Mouse (Mus musculus) adrenal gland, postnatal 14 days (tissue): ENCODE results near the gene Rhbdl1. TPM values are rescaled to one million over a fixed set of nuclear protein-coding genes. Genes with fewer than 3 reads are reported as not detected.

ENCODE experiments used
- DNase-seq: peaks from one replicate; pipeline ENCODE4 v3.0.0; 2021; ENCODE audit warnings: mixed read lengths
- microRNA-seq, 2 experiments: library from miRNA; unstranded; fragments of <30 nt; microRNA quantifications; one replicate each; pipeline ENCODE4 v1.2.0; 2021
- total RNA-seq: library from RNA; stranded (reverse); gene quantifications from 2 replicates; pipeline ENCODE4 v1.2.3, GENCODE M21; 2021

Gene Rhbdl1
- total RNA-seq, 1 experiment from 2014 or later, result 12.9 TPM

DNA sequence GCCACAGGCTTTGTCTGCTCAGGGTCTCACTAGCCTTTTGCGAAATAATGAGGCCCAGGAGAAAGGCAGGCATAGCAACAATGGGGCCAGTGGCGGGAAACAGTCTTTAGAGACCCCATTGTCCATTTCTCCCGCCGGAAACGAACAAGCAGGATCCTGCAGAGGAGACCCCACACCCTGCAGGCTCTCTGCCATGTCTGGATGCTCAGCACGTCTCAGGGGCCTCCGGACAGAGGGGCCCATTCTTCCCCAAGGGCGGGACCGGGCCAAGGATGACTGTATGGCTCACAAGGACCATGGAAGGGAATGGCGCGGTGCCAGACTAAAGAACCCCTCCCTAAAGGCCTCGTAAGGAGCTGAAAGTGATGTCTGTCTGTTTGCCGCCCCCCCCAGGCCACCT is 42.9 kb downstream of the Rhbdl1 start:
- DNase-seq, result no peak

DNA sequence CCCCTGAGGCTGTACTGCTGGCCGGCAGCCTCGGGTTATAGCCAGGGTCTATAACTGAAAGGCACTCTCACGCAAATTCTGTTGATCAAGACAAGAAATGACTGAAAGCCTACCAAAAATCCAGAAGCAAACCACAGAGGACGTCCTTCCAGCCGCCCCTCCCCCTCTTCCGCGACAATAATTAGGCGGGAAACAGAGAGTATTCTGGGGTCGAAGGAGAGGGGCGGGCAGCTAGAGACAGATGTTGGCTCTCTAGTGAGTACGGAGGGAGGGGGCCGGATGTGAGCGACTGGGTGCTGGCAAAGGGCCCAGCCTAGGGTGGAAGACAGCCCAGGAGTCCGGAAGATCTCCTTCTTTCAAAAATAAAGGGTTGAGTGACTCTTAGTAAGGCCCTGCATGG is 44.5 kb downstream of the Rhbdl1 start, which contains the start of gene Fam173a:
Gene Fam173a, minus strand, starts transcription at position 287 of the 400 bp plus-strand sequence.
- DNase-seq, result peak; percentile 91

DNA sequence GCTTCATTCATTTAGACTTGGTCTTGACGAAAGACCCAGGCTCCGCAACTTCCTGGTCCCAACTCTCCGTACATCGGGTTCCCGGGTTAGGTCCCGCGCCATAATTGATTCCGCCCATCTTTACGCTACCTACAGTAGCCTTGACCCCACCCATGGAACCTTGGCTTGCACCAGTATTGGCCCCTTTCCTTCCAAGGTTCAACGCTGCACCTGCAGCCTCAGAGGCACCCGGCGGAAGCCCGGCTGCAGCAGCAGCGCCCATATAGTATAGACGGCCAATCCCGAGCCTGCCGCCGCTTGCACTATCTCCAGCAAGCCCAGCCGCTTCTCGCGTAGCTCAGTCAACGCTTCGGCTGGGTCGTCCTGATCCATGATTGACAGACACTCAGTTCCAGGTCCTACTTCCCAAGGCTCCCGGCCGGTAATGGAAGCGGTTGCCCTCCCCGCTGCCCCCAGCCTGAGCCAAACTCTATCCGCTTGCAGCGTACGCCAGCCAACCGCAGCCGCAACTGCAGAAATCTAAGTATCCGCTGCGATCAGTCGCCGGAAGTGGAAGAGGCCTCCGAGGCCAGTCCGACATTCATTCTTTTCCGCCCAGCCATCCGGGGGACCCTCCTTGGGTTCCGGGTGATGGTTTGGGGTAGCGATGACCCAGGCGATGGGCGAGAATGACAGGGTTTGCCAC is 45.1 kb downstream of the Rhbdl1 start:
- DNase-seq, result peak; percentile 93

GRCm38 (mm10) chr17:25791320-25791842 is 45.7 kb downstream of the Rhbdl1 start:
- DNase-seq, result no peak

DNA sequence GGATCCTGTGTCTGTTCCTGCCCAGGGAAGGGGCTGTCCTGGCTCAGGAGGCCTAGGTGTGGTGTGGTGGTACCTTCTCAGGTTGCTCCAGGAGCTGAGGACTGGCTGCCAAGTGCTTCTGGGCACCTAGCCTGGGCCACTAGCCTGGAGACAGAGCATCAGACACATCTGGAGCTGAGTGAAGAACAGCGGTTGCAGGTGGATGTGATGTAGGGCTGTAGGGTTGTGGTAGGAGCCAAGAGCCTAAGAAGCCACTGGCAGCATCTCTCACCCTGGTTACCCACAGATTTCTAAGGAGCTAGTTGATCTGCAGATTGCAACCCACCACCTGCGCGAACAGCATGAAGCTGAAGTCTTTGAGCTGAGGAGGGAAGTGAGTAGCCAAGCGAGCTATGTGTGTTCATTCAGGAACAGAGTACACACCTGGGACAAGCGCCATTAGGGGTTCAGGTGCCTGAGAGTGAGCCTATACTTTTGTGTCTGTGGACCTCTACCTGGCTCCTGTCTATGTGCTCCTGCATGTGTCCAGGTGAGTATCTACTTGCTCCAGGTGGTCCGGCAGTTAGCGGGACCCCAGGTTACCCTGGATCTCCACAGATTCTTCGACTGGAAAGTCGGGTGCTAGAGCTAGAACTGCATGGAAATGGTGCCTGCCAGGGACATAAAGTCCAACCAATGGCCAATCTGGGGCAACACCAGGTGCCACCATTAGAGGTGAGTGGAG is 50.2 kb downstream of the Rhbdl1 start:
- DNase-seq, result no peak

- no peak for DNase-seq
These were observed 50.8 kb downstream of the Rhbdl1 start, which contains the start of gene Ccdc78 for GRCm38 (mm10) chr17:25786280-25786679. TSS of gene Ccdc78 (plus strand) at chr17:25786580.

DNA sequence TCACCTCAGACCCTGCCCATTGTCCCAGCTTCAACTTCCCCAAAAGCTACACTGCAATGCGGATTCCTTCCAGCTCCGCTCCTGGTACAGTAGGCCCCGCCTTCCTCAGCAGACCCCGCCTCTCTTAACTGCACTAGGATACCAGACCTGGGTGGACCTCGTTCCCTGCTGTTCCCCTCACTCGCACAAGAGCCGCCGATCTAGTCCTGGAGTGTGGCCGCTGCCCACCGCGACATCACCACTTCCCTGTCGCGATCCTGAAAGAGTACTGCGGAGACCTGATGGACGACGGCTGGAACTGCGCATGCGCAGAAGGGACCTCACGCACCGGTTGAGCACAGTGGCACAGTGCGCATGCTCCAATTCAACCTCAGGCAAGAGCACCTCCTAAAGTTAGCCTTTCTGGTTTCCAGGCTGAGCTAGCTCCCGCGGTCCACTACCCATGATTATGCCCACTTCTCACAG is 51.8 kb downstream of the Rhbdl1 start, which contains the start of gene Haghl:
Gene Haghl, minus strand, starts transcription at position 393 of the 465 bp plus-strand sequence.
- peak; percentile 97 for DNase-seq

Small RNA genes lying within 50 kb of the gene (microRNA-seq; reads per million reads assigned to microRNA genes)
- gene Mir3082, result 2.1 to 2.3 reads per million in 2 experiments

Other genes starting within 250 kb of the Rhbdl1 start
- gene Gng13, start 120.1 kb downstream of the Rhbdl1 start, total RNA-seq, result not detected in 2 replicates
- 4.4 and 5.0 TPM in 2 replicates for gene Chtf18, start 109.9 kb downstream of the Rhbdl1 start, total RNA-seq
- gene Rpusd1, start 109.6 kb downstream of the Rhbdl1 start, total RNA-seq, result 9.9 and 10.7 TPM in 2 replicates
- gene Mslnl, start 101.3 kb downstream of the Rhbdl1 start, total RNA-seq, result not detected in 2 replicates
- gene Msln, start 82.9 kb downstream of the Rhbdl1 start, total RNA-seq, result 13.0 and 14.3 TPM in 2 replicates
- 30.6 and 35.3 TPM in 2 replicates for gene Narfl, start 63.5 kb downstream of the Rhbdl1 start, total RNA-seq
- gene Haghl, start 51.6 kb downstream of the Rhbdl1 start, total RNA-seq, result 21.8 and 27.2 TPM in 2 replicates
- not detected in 2 replicates for gene Ccdc78, start 50.7 kb downstream of the Rhbdl1 start, total RNA-seq
- 55.4 and 60.2 TPM in 2 replicates for gene Fam173a, start 44.4 kb downstream of the Rhbdl1 start, total RNA-seq
- not detected in 2 replicates for gene AC134908.4, start 41.6 kb downstream of the Rhbdl1 start, total RNA-seq
- 24.7 and 27.3 TPM in 2 replicates for gene Metrn, start 40.2 kb downstream of the Rhbdl1 start, total RNA-seq
- 18.8 and 24.9 TPM in 2 replicates for gene Fbxl16, start 28.2 kb downstream of the Rhbdl1 start, total RNA-seq
- gene Wdr24, start 13.7 kb downstream of the Rhbdl1 start, total RNA-seq, result 17.4 and 19.5 TPM in 2 replicates
- gene Jmjd8, start 8.4 kb downstream of the Rhbdl1 start, total RNA-seq, result 68.2 and 71.0 TPM in 2 replicates
- gene Stub1, start 3.9 kb downstream of the Rhbdl1 start, total RNA-seq, result 149 and 160 TPM in 2 replicates
- 10.9 and 11.8 TPM in 2 replicates for gene Gm20683, start 4.5 kb upstream of the Rhbdl1 start, total RNA-seq
- 95.9 and 108 TPM in 2 replicates for gene Rhot2, start 7.6 kb upstream of the Rhbdl1 start, total RNA-seq
- 23.1 and 23.2 TPM in 2 replicates for gene Wdr90, start 24.2 kb upstream of the Rhbdl1 start, total RNA-seq
- gene Mcrip2, start 31.5 kb upstream of the Rhbdl1 start, total RNA-seq, result 336 and 337 TPM in 2 replicates
- 72.1 and 88.0 TPM in 2 replicates for gene Mettl26, start 37.8 kb upstream of the Rhbdl1 start, total RNA-seq
- gene Wfikkn1, start 43.6 kb upstream of the Rhbdl1 start, total RNA-seq, result 1.2 and 1.5 TPM in 2 replicates
- 19.8 and 20.9 TPM in 2 replicates for gene Rab40c, start 82.4 kb upstream of the Rhbdl1 start, total RNA-seq
- 112 and 122 TPM in 2 replicates for gene Pigq, start 107.6 kb upstream of the Rhbdl1 start, total RNA-seq
- 0.15 TPM in 1 of 2 replicates, not detected in the other for gene Nhlrc4, start 107.7 kb upstream of the Rhbdl1 start, total RNA-seq
- gene A930017K11Rik, start 115.3 kb upstream of the Rhbdl1 start, total RNA-seq, result not detected in 2 replicates
- 18.8 and 23.8 TPM in 2 replicates for gene Capn15, start 148.5 kb upstream of the Rhbdl1 start, total RNA-seq
- gene Rab11fip3, start 232.3 kb upstream of the Rhbdl1 start, total RNA-seq, result 18.6 and 19.0 TPM in 2 replicates